Mouse (Mus musculus): ENCODE data around the gene Polr2a.
A peak's percentile ranks its signal among the peaks of the same experiment; 100 is the strongest.

GRCm38 (mm10) chr11:69729063-69729462 is 29.4 kb downstream of the Polr2a start:
- TF ChIP-seq CTCF (IDR thresholded peaks at IDR 0.05; ENCODE audit: low read depth) (peak; percentile 82), EP300 (IDR thresholded peaks at IDR 0.05; ENCODE audit: low read depth) (no peak)

Data from liver, postnatal 0 days (tissue).